Mouse (Mus musculus): ENCODE measurements around the gene Morf4l1.

- TF ChIP-seq POLR2A (IDR thresholded peaks at IDR 0.05; ENCODE audit: extremely low read depth, insufficient read depth, low read length) (no peak), CTCF (IDR thresholded peaks at IDR 0.05; ENCODE audit: extremely low read depth, insufficient read depth, low read length) (no peak)
These were observed 730 bp upstream of the Morf4l1 start for GRCm38 (mm10) chr9:90115308-90115700.

Data from cortical plate, adult 2 months (tissue).